ENCODE assay signal across 8 mouse cellular contexts in genomic region chr6:49227184-49227735, GRCm38 (mm10). TPM values are rescaled to one million over a fixed set of nuclear protein-coding genes. Genes with fewer than 3 reads are reported as not detected.
DNase-seq lines count a peak whose midpoint lies in the region; ATAC-seq and TF ChIP-seq lines count a peak whose summit lies in the region.

No protein-coding gene starts in this region.

- H3K36me3 ChIP-seq in kidney, postnatal 0 days (ENCODE audit: insufficient read depth, low read length), result no peaks in the 10 kb centered on the region
- no peaks in the 10 kb centered on the region for H3K36me3 ChIP-seq in ES-Bruce4 (ENCODE audit: control insufficient read depth, insufficient read depth, low read length, poor library complexity, severe bottlenecking)
- no peaks in the 10 kb centered on the region for H3K36me3 ChIP-seq in intestine, embryonic 16.5 days (ENCODE audit: control insufficient read depth, insufficient read depth, low read length)

- peak; percentile 57 for TF ChIP-seq CTCF in kidney, postnatal 0 days (IDR thresholded peaks at IDR 0.05; ENCODE audit: low read depth)
- peak; percentile 58 for TF ChIP-seq CTCF in ES-Bruce4 (IDR thresholded peaks at IDR 0.05; ENCODE audit: low read depth, low read length)
- peak; percentile 23; the same call in 1 of the 2 replicates for TF ChIP-seq CTCF in embryonic fibroblast, embryonic 13.5 days (IDR thresholded peaks at IDR 0.05; ENCODE audit: borderline replicate concordance, insufficient read depth, low read length)

- peak; percentile 78 for DNase-seq in kidney, postnatal 0 days (ENCODE audit: low spot score)
- DNase-seq in kidney, adult 11 months, result no peak
- peak; percentile 76 for DNase-seq in naive thymus-derived CD4-positive, alpha-beta T cell, adult 2 months (ENCODE audit: low read depth)
- no peak for DNase-seq in right cerebral cortex, postnatal 10 days (ENCODE audit: low spot score in 2 of 2)
- no peak for DNase-seq in cerebellum, adult 11 months

- no peak for TF ChIP-seq POLR2A in ES-Bruce4 (IDR thresholded peaks at IDR 0.05; ENCODE audit: insufficient read depth, low read length)
- TF ChIP-seq POLR2A in embryonic fibroblast, embryonic 13.5 days (IDR thresholded peaks at IDR 0.05; ENCODE audit: low read depth, low read length), result no peak

- no peak overlapping the region for H3K27ac ChIP-seq in kidney, postnatal 0 days
- no peak overlapping the region for H3K27ac ChIP-seq in ES-Bruce4 (ENCODE audit: insufficient read depth, low read length)
- no peak overlapping the region for H3K27ac ChIP-seq in embryonic fibroblast, embryonic 13.5 days (ENCODE audit: insufficient read depth, low read length)
- no peak overlapping the region for H3K27ac ChIP-seq in intestine, embryonic 16.5 days (ENCODE audit: low read length)

- peaks cover 32% of the 10 kb centered on the region for H3K27me3 ChIP-seq in kidney, postnatal 0 days (ENCODE audit: insufficient read depth, low read length)
- no peaks in the 10 kb centered on the region for H3K27me3 ChIP-seq in ES-Bruce4 (ENCODE audit: control insufficient read depth, insufficient read depth, low read length, poor library complexity, severe bottlenecking)
- H3K27me3 ChIP-seq in intestine, embryonic 16.5 days (replicated peaks; ENCODE audit: control insufficient read depth, insufficient read depth, low read length), result no peaks in the 10 kb centered on the region

- no peak overlapping the region for H3K4me2 ChIP-seq in kidney, postnatal 0 days (ENCODE audit: low read length)
- H3K4me2 ChIP-seq in intestine, embryonic 16.5 days (ENCODE audit: low read depth, low read length), result peak overlapping the region; percentile 25

- no peaks in the 10 kb centered on the region for H3K9me3 ChIP-seq in kidney, postnatal 0 days (replicated peaks; ENCODE audit: low read length)
- no peaks in the 10 kb centered on the region for H3K9me3 ChIP-seq in ES-Bruce4 (replicated peaks; ENCODE audit: control insufficient read depth, insufficient read depth, low read length, poor library complexity, severe bottlenecking)
- H3K9me3 ChIP-seq in intestine, embryonic 16.5 days (ENCODE audit: control insufficient read depth, low read length), result no peaks in the 10 kb centered on the region

- 7% methylated on average over 15 of the region's 15 CpGs for WGBS in kidney, postnatal 0 days
- WGBS in intestine, embryonic 16.5 days, result 7% methylated on average over 15 of the region's 15 CpGs

- no peak overlapping the region for H3K9ac ChIP-seq in kidney, postnatal 0 days (ENCODE audit: low read depth, low read length)
- no peak overlapping the region for H3K9ac ChIP-seq in ES-Bruce4 (ENCODE audit: low read depth, poor library complexity, severe bottlenecking)
- H3K9ac ChIP-seq in intestine, embryonic 16.5 days (ENCODE audit: low read depth, low read length), result no peak overlapping the region

- no peak for ATAC-seq in kidney, postnatal 0 days (replicated peaks; ENCODE audit: low FRiP score, low read depth)
- ATAC-seq in intestine, embryonic 16.5 days, result 0 out of 2 replicates have a peak, but pooled peaks have one; percentile 38

- H3K4me3 ChIP-seq in kidney, postnatal 0 days (replicated peaks; ENCODE audit: low read depth, low read length), result no peak overlapping the region
- no peak overlapping the region for H3K4me3 ChIP-seq in ES-Bruce4 (ENCODE audit: low read depth, low read length)
- H3K4me3 ChIP-seq in embryonic fibroblast, embryonic 13.5 days (ENCODE audit: insufficient read depth, low read length), result no peak overlapping the region
- H3K4me3 ChIP-seq in intestine, embryonic 16.5 days (ENCODE audit: low read length), result peak overlapping the region; percentile 18; the same call in 1 of the 2 replicates

- no peaks in the 10 kb centered on the region for H3K4me1 ChIP-seq in kidney, postnatal 0 days (replicated peaks; ENCODE audit: insufficient read depth, low read length)
- H3K4me1 ChIP-seq in ES-Bruce4 (ENCODE audit: control insufficient read depth, insufficient read depth, low read length), result no peaks in the 10 kb centered on the region
- H3K4me1 ChIP-seq in embryonic fibroblast, embryonic 13.5 days (ENCODE audit: control insufficient read depth, insufficient read depth, low read length), result no peaks in the 10 kb centered on the region
- H3K4me1 ChIP-seq in intestine, embryonic 16.5 days (ENCODE audit: control insufficient read depth, insufficient read depth, low read length), result peaks cover 7% of the 10 kb centered on the region

- TF ChIP-seq EP300 in ES-Bruce4 (IDR thresholded peaks at IDR 0.05; ENCODE audit: insufficient read depth, low read depth, low read length), result no peak

RNA-seq across cellular contexts. Expression of gene Igf2bp3, which starts 12.5 kb away (rescaled TPM):
- 20.5 and 20.6 TPM in 2 replicates for polyA plus RNA-seq in kidney, postnatal 0 days (2015; fragmentation: Nextera tagmentation; extraction: Ambion mirVana)
- polyA plus RNA-seq in ES-Bruce4 (2011; ENCODE audit: insufficient read depth, insufficient read length, low read depth, missing spikeins), result 78.2 and 85.8 TPM in 2 replicates
- polyA plus RNA-seq in embryonic fibroblast, embryonic 13.5 days (2011; ENCODE audit: insufficient read length, low read depth, missing spikeins), result 31.1 and 33.8 TPM in 2 replicates
- polyA plus RNA-seq in intestine, embryonic 16.5 days (2015; fragmentation: Nextera tagmentation; extraction: Ambion mirVana), result 78.7 and 81.9 TPM in 2 replicates

RNA-seq across cellular contexts. Expression of gene Tra2a, which starts 36.6 kb away (rescaled TPM):
- 60.9 and 69.0 TPM in 2 replicates for polyA plus RNA-seq in kidney, postnatal 0 days (2015; fragmentation: Nextera tagmentation; extraction: Ambion mirVana)
- polyA plus RNA-seq in ES-Bruce4 (2011; ENCODE audit: insufficient read depth, insufficient read length, low read depth, missing spikeins), result 312 and 328 TPM in 2 replicates
- polyA plus RNA-seq in embryonic fibroblast, embryonic 13.5 days (2011; ENCODE audit: insufficient read length, low read depth, missing spikeins), result 154 and 162 TPM in 2 replicates
- polyA plus RNA-seq in intestine, embryonic 16.5 days (2015; fragmentation: Nextera tagmentation; extraction: Ambion mirVana), result 68.7 and 71.3 TPM in 2 replicates

Comparison
In these comparisons a context has a peak if more than half of its experiments do, and no peak if none do; other contexts are left out.
1. DNase-seq: peak in kidney, postnatal 0 days (single experiment) and naive thymus-derived CD4-positive, alpha-beta T cell, adult 2 months (single experiment); none in kidney, adult 11 months (single experiment), right cerebral cortex, postnatal 10 days (0 of 2) and cerebellum, adult 11 months (single experiment).
2. Peak in every context shown above with its lines, with median percentiles within 50 percentile points of each other: CTCF ChIP-seq.